Mouse (Mus musculus): ENCODE results near the gene Rpn1. TPM values are rescaled to one million over a fixed set of nuclear protein-coding genes. Genes with fewer than 3 reads are reported as not detected.

Rpn1 gene
- polyA plus RNA-seq, 1 experiment from 2014 or later = 288 TPM

DNA sequence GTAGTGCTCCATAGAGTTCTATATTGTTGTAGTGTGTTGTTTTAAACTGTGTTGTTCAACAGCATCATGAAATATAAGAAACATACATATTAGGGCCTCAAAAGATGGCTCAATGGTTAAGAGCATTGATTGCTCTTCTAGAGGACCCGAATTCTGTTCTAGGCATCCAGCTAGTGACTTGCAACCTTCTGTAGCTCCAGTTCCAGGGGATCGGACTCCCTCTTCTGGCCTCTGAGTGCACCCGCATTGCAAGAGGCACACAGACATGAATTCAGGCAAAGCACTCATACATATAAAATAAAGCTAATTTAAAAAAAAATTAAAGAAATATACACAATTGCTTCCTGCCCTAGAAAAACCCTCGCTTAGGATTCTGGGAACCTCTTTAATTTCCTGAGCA, 22.9 kb upstream of the Rpn1 start:
- Histone ChIP-seq H3K9ac (replicated peaks; ENCODE audit: low read depth, low read length) (no peak overlapping the region), H3K27ac (ENCODE audit: low read depth, low read length) (no peak overlapping the region), H3K27me3 (ENCODE audit: control insufficient read depth, insufficient read depth, low read length) (no peaks in the 10 kb centered on the region), H3K4me1 (ENCODE audit: control insufficient read depth, insufficient read depth, low read length) (no peaks in the 10 kb centered on the region), H3K9me3 (ENCODE audit: control insufficient read depth, low read length) (no peaks in the 10 kb centered on the region), H3K4me3 (ENCODE audit: low read depth, low read length) (no peak overlapping the region), H3K36me3 (ENCODE audit: control insufficient read depth, insufficient read depth, low read length) (no peaks in the 10 kb centered on the region), H3K4me2 (ENCODE audit: low read depth, low read length) (no peak overlapping the region)
- no peak for ATAC-seq (ENCODE audit: low read depth)
- WGBS = 90% methylated on average over 4 of the region's 4 CpGs

DNA sequence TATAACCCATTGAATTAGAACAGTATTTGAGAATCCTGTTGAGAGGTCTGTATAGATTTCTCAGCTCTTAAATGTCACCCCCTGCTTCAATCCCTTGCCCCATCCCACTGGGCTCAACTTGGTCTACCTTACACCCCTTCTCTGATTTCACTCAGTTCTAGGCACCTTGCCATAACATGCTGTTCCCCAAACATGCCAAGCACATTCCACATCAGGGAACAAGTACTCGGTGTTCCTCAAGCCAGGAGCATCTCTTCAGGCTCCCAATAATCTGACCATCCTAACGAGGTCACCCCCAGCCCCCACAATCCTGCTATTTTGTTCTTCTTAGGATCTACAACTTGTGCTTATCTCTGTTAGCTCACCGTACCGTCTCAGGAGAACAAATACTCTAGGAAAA, 21.9 kb upstream of the Rpn1 start:
- Histone ChIP-seq H3K27me3 (ENCODE audit: control insufficient read depth, insufficient read depth, low read length) (no peaks in the 10 kb centered on the region), H3K27ac (ENCODE audit: low read depth, low read length) (no peak overlapping the region), H3K9me3 (ENCODE audit: control insufficient read depth, low read length) (no peaks in the 10 kb centered on the region), H3K4me1 (ENCODE audit: control insufficient read depth, insufficient read depth, low read length) (no peaks in the 10 kb centered on the region), H3K9ac (replicated peaks; ENCODE audit: low read depth, low read length) (no peak overlapping the region), H3K4me3 (ENCODE audit: low read depth, low read length) (no peak overlapping the region), H3K4me2 (ENCODE audit: low read depth, low read length) (no peak overlapping the region), H3K36me3 (ENCODE audit: control insufficient read depth, insufficient read depth, low read length) (no peaks in the 10 kb centered on the region)
- no peak for ATAC-seq (ENCODE audit: low read depth)
- WGBS = 87% methylated on average over 4 of the region's 4 CpGs

- no peaks in the 10 kb centered on the region for H3K9me3 ChIP-seq (ENCODE audit: control insufficient read depth, low read length)
- WGBS = 90% methylated on average over 3 of the region's 3 CpGs
Observed at GRCm38 (mm10) chr6:88064072-88064642, 20.1 kb upstream of the Rpn1 start.

DNA sequence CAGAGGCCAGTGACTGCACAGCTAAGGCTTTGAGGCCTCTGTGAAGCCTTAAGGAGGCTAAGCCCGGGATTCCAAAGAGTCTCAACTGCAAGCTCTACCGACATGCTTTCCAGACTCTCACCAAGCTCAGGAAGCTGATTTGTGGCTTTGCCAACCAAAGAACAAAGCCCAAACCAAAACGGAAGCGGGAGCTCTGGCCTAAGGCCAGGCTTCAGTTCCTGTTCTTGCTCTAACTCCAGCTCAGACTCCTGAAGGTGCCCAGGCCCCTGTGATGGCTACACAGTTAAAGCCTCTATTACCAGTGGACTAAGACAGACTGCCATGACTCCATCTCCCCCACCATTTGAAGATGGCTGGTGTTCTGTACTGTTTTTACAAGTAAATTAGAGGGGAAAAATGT, 19.2 kb upstream of the Rpn1 start:
- WGBS = 62% methylated on average over 4 of the region's 4 CpGs
- Histone ChIP-seq H3K27ac (ENCODE audit: low read depth, low read length) (no peak overlapping the region), H3K36me3 (ENCODE audit: control insufficient read depth, insufficient read depth, low read length) (no peaks in the 10 kb centered on the region), H3K9ac (replicated peaks; ENCODE audit: low read depth, low read length) (no peak overlapping the region), H3K27me3 (ENCODE audit: control insufficient read depth, insufficient read depth, low read length) (no peaks in the 10 kb centered on the region), H3K4me3 (ENCODE audit: low read depth, low read length) (no peak overlapping the region), H3K4me1 (ENCODE audit: control insufficient read depth, insufficient read depth, low read length) (no peaks in the 10 kb centered on the region), H3K4me2 (ENCODE audit: low read depth, low read length) (no peak overlapping the region), H3K9me3 (ENCODE audit: control insufficient read depth, low read length) (no peaks in the 10 kb centered on the region)
- ATAC-seq (ENCODE audit: low read depth) = no peak

More at GRCm38 (mm10) chr6:88064072-88064642, 20.1 kb upstream of the Rpn1 start:
- Histone ChIP-seq H3K9ac (replicated peaks; ENCODE audit: low read depth, low read length) (no peak overlapping the region), H3K27ac (ENCODE audit: low read depth, low read length) (no peak overlapping the region), H3K36me3 (ENCODE audit: control insufficient read depth, insufficient read depth, low read length) (no peaks in the 10 kb centered on the region), H3K4me2 (ENCODE audit: low read depth, low read length) (no peak overlapping the region), H3K4me1 (ENCODE audit: control insufficient read depth, insufficient read depth, low read length) (no peaks in the 10 kb centered on the region), H3K27me3 (ENCODE audit: control insufficient read depth, insufficient read depth, low read length) (no peaks in the 10 kb centered on the region), H3K4me3 (ENCODE audit: low read depth, low read length) (no peak overlapping the region)
- ATAC-seq (ENCODE audit: low read depth) = no peak

DNA sequence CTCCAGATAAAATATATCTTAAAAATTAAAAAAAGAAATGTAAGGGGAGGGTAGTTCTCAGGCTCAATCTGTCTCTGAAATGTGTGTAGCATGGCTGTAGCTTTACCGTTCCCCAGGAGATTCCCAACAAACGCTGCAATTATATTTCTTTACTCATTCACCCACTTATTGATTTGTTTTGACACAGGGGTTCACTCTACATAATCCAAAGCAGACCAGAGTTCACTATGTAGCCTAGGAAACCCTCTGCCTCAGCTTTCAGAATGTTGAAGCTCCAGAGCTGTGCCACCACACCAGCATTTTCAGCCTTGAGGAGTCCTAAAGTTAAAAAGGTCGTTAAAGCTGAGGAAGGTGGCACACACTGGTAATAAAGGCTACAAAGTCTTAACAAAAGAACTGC, 18.3 kb upstream of the Rpn1 start:
- Histone ChIP-seq H3K4me2 (ENCODE audit: low read depth, low read length) (no peak overlapping the region), H3K27me3 (ENCODE audit: control insufficient read depth, insufficient read depth, low read length) (no peaks in the 10 kb centered on the region), H3K36me3 (ENCODE audit: control insufficient read depth, insufficient read depth, low read length) (no peaks in the 10 kb centered on the region), H3K4me3 (ENCODE audit: low read depth, low read length) (no peak overlapping the region), H3K9ac (replicated peaks; ENCODE audit: low read depth, low read length) (no peak overlapping the region), H3K9me3 (ENCODE audit: control insufficient read depth, low read length) (no peaks in the 10 kb centered on the region), H3K27ac (ENCODE audit: low read depth, low read length) (no peak overlapping the region), H3K4me1 (ENCODE audit: control insufficient read depth, insufficient read depth, low read length) (no peaks in the 10 kb centered on the region)
- no peak for ATAC-seq (ENCODE audit: low read depth)
- 52% methylated on average over 3 of the region's 3 CpGs for WGBS

DNA sequence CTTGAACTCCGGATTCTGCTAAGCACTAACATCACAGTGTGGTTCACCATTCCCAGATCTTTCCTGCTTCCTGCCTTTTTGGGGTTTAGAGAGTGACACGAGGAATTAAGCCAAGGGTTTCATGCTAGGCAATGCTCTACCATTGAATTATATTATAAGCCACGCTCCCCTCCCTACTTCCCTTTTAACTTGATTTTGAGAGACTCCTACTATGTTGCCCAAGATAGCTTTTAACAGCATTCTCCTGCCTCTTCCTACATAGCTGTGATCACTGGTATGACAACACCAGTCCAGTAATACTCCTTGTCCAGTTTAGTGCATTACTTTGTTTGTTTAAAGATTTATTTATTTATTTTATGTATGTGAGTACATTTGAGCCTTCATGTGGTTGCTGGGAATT, 16.6 kb upstream of the Rpn1 start:
- no peak for ATAC-seq (ENCODE audit: low read depth)
- H3K4me3 ChIP-seq (ENCODE audit: low read depth, low read length) = no peak overlapping the region
- H3K9ac ChIP-seq (replicated peaks; ENCODE audit: low read depth, low read length) = no peak overlapping the region
- H3K27me3 ChIP-seq (ENCODE audit: control insufficient read depth, insufficient read depth, low read length) = no peaks in the 10 kb centered on the region
- no peak overlapping the region for H3K4me2 ChIP-seq (ENCODE audit: low read depth, low read length)
- 64% methylated on average over 3 of the region's 3 CpGs for WGBS
- no peaks in the 10 kb centered on the region for H3K36me3 ChIP-seq (ENCODE audit: control insufficient read depth, insufficient read depth, low read length)
- H3K27ac ChIP-seq (ENCODE audit: low read depth, low read length) = no peak overlapping the region
- H3K9me3 ChIP-seq (ENCODE audit: control insufficient read depth, low read length) = no peaks in the 10 kb centered on the region
- no peaks in the 10 kb centered on the region for H3K4me1 ChIP-seq (ENCODE audit: control insufficient read depth, insufficient read depth, low read length)

DNA sequence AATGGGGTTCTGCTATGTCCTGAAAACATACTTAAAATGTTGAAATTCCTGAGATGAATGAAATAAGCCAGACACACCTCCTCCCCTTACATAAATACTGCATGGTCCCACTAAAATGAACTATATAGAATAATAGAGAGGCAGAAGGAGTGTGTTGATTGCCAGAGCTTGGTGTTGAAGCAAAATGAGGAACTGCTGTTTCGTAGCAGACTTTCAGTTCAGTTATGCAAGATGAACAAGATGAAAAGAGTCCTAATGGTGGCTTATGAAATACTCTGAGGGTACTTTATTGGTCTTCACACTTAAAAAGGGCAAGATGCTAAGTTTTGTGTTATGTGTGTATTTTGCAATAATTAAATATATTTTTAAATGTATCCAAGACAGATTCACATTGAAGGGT, 15.5 kb upstream of the Rpn1 start:
- Histone ChIP-seq H3K4me2 (ENCODE audit: low read depth, low read length) (no peak overlapping the region), H3K27ac (ENCODE audit: low read depth, low read length) (no peak overlapping the region), H3K36me3 (ENCODE audit: control insufficient read depth, insufficient read depth, low read length) (no peaks in the 10 kb centered on the region), H3K9me3 (ENCODE audit: control insufficient read depth, low read length) (no peaks in the 10 kb centered on the region), H3K9ac (replicated peaks; ENCODE audit: low read depth, low read length) (no peak overlapping the region), H3K4me3 (ENCODE audit: low read depth, low read length) (no peak overlapping the region), H3K4me1 (ENCODE audit: control insufficient read depth, insufficient read depth, low read length) (no peaks in the 10 kb centered on the region), H3K27me3 (ENCODE audit: control insufficient read depth, insufficient read depth, low read length) (no peaks in the 10 kb centered on the region)
- no peak for ATAC-seq (ENCODE audit: low read depth)
- WGBS = 84% methylated on average over 1 of the region's 1 CpGs

GRCm38 (mm10) chr6:88070468-88070867, 13.8 kb upstream of the Rpn1 start:
- H3K27me3 ChIP-seq (ENCODE audit: control insufficient read depth, insufficient read depth, low read length) = no peaks in the 10 kb centered on the region
- no peaks in the 10 kb centered on the region for H3K4me1 ChIP-seq (ENCODE audit: control insufficient read depth, insufficient read depth, low read length)
- no peak overlapping the region for H3K27ac ChIP-seq (ENCODE audit: low read depth, low read length)
- no peak overlapping the region for H3K9ac ChIP-seq (replicated peaks; ENCODE audit: low read depth, low read length)
- H3K4me2 ChIP-seq (ENCODE audit: low read depth, low read length) = no peak overlapping the region
- 76% methylated on average over 6 of the region's 6 CpGs for WGBS
- H3K36me3 ChIP-seq (ENCODE audit: control insufficient read depth, insufficient read depth, low read length) = no peaks in the 10 kb centered on the region
- no peaks in the 10 kb centered on the region for H3K9me3 ChIP-seq (ENCODE audit: control insufficient read depth, low read length)
- no peak overlapping the region for H3K4me3 ChIP-seq (ENCODE audit: low read depth, low read length)
- ATAC-seq (ENCODE audit: low read depth) = no peak

DNA sequence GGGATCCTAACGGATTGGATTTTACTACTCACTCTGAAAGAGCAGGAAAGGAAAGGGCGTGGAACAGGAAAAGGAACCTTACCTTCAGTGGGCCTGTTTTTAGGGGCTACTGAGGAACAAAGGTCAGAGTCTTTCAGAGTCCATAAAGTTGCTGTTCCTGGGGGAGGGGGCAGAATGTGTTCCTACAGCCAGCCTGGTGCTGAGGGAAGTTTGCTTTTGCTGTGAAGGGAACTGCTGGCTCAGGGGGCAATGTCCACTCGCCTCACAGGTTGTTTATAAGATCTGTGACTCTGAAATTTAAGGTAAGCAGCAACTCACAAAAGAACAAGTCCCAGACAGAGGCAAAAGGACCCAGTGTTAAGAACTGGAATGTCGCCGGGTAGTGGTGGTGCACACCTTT, 13.1 kb upstream of the Rpn1 start:
- no peak for ATAC-seq (ENCODE audit: low read depth)
- no peak overlapping the region for H3K9ac ChIP-seq (replicated peaks; ENCODE audit: low read depth, low read length)
- H3K9me3 ChIP-seq (ENCODE audit: control insufficient read depth, low read length) = no peaks in the 10 kb centered on the region
- H3K4me3 ChIP-seq (ENCODE audit: low read depth, low read length) = no peak overlapping the region
- no peaks in the 10 kb centered on the region for H3K27me3 ChIP-seq (ENCODE audit: control insufficient read depth, insufficient read depth, low read length)
- no peak overlapping the region for H3K27ac ChIP-seq (ENCODE audit: low read depth, low read length)
- WGBS = 80% methylated on average over 5 of the region's 5 CpGs
- no peaks in the 10 kb centered on the region for H3K4me1 ChIP-seq (ENCODE audit: control insufficient read depth, insufficient read depth, low read length)
- no peak overlapping the region for H3K4me2 ChIP-seq (ENCODE audit: low read depth, low read length)
- no peaks in the 10 kb centered on the region for H3K36me3 ChIP-seq (ENCODE audit: control insufficient read depth, insufficient read depth, low read length)

Measured in neural tube, embryonic 14.5 days (tissue).